Mouse (Mus musculus) small intestine, adult 10 weeks (tissue): ENCODE results near the gene Psrc1. TPM values are rescaled to one million over a fixed set of nuclear protein-coding genes. Genes with fewer than 3 reads are reported as not detected.

Experiments
- polyA plus RNA-seq: library from polyadenylated mRNA; stranded (reverse); fragments of 350-450 nt; fragmentation: Illumina TruSeq; extraction: RNeasy Lipid Tissue Mini Kit (QIAGEN cat#74804); gene quantifications from one replicate; pipeline ENCODE4 v1.2.3, GENCODE M21; 2014; ENCODE audit warnings: low replicate concordance

The Psrc1 gene
- polyA plus RNA-seq, result not detected

GRCm38 (mm10) chr3:108383485-108384354 is at the start of gene Psrc1:
Psrc1 (plus strand) TSS chr3:108383839.

GRCm38 (mm10) chr3:108364270-108364995 is 19.2 kb upstream of the Psrc1 start, which contains the start of gene Mybphl:
Mybphl (plus strand) TSS chr3:108364911.

GRCm38 (mm10) chr3:108414857-108415830 is 31.5 kb downstream of the Psrc1 start, which contains the start of gene Celsr2:
Celsr2 (minus strand) TSS chr3:108415552.

Other genes starting within 250 kb of the Psrc1 start
- 363 TPM for gene Gnai3, start 237.7 kb upstream of the Psrc1 start, polyA plus RNA-seq
- gene Gpr61, start 229.0 kb upstream of the Psrc1 start, polyA plus RNA-seq, result not detected
- 4.0 TPM for gene Amigo1, start 197.5 kb upstream of the Psrc1 start, polyA plus RNA-seq
- gene Cyb561d1, start 182.6 kb upstream of the Psrc1 start, polyA plus RNA-seq, result 7.5 TPM
- gene Atxn7l2, start 172.9 kb upstream of the Psrc1 start, polyA plus RNA-seq, result 2.3 TPM
- 3.5 TPM for gene Sypl2, start 157.2 kb upstream of the Psrc1 start, polyA plus RNA-seq
- 99.9 TPM for gene Psma5, start 126.9 kb upstream of the Psrc1 start, polyA plus RNA-seq
- 34.5 TPM for gene Sort1, start 99.8 kb upstream of the Psrc1 start, polyA plus RNA-seq
- gene Mybphl, start 18.9 kb upstream of the Psrc1 start, polyA plus RNA-seq, result not detected
- 0.15 TPM for gene Celsr2, start 31.7 kb downstream of the Psrc1 start, polyA plus RNA-seq
- 6.9 TPM for gene Sars, start 61.4 kb downstream of the Psrc1 start, polyA plus RNA-seq
- not detected for gene 1700013F07Rik, start 150.3 kb downstream of the Psrc1 start, polyA plus RNA-seq
- gene 5330417C22Rik, start 152.7 kb downstream of the Psrc1 start, polyA plus RNA-seq, result 10.1 TPM
- gene Tmem167b, start 178.6 kb downstream of the Psrc1 start, polyA plus RNA-seq, result 72.1 TPM
- 79.9 TPM for gene Taf13, start 187.9 kb downstream of the Psrc1 start, polyA plus RNA-seq
- 9.8 TPM for gene Wdr47, start 207.4 kb downstream of the Psrc1 start, polyA plus RNA-seq